Mouse (Mus musculus): ENCODE measurements around the gene Tas2r119.

Tas2r119 gene

GRCm38 (mm10) chr15:32225394-32225793 is 48.3 kb downstream of the Tas2r119 start:
- DNase-seq (ENCODE audit: low spot score in 2 of 2), result no peak

- no peak for DNase-seq (ENCODE audit: low spot score in 2 of 2)
Measured at GRCm38 (mm10) chr15:32226381-32226780, 49.3 kb downstream of the Tas2r119 start.

GRCm38 (mm10) chr15:32226888-32227395 is 49.9 kb downstream of the Tas2r119 start:
- no peak for DNase-seq (ENCODE audit: low spot score in 2 of 2)
